Mouse (Mus musculus) neural tube, embryonic 10.5 days (tissue): ENCODE measurements around the gene Snx27.
A peak's percentile ranks its signal among the peaks of the same experiment; 100 is the strongest.

Experiments used
- DNase-seq: peaks from one replicate; pipeline ENCODE4 v3.0.0-alpha.2; 2017; ENCODE audit warnings: low spot score; ENCODE audit errors: extremely low spot score

The Snx27 gene

DNA sequence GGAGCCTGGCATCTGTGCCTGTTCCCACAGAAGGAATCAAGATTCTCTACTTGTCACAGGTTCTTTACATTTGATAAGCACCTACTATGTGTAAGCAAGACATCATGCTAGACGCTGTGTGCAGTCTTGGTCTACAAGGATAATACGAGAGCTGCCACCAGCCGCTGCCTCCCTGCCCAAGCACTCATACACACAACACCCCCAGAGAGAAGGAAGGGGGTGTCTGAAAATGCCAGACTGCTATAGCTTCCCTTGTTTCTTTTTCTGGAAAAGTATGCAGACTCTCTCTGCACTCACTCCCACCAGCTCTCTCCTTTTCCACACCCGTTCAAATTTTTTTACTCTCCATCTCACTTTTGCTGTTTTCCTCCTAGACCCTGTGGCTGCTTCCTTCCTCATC lies 105.1 kb downstream of the Snx27 start:
- DNase-seq = no peak

DNA sequence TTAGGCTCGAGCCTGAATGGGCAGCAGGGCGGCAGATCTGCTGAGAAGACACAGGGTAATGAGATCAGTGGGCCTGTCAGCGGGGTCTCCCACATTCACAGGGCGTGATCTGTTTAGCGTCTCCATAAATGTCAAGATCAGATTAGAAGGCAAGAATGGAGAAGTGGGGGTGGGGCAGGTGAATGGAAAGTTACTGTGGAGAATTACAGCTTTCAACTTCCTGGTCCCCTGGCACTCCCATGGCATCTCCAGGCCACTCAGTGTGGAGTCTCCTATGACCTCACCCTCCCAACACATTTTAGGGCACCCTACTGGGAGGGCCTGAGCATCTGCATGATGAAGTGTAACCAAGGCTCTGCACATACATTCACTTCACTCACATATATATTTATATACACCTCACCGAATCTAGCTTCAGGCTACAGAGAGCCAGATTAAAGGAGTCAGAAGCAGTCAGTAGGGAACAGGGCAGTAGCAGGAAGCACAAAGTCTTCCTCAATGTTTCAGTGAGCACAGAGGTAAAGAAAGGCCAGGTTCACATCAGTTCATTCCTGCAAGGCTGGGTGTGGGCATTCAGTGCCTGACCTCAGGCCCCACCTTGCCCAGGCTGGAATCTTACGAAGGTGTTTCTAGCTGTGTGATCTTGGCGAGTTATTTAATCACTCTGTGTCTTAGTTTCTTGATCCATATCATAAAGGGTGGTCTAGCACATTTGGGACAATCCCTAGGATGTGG lies 106.0 kb downstream of the Snx27 start:
- DNase-seq = no peak

DNA sequence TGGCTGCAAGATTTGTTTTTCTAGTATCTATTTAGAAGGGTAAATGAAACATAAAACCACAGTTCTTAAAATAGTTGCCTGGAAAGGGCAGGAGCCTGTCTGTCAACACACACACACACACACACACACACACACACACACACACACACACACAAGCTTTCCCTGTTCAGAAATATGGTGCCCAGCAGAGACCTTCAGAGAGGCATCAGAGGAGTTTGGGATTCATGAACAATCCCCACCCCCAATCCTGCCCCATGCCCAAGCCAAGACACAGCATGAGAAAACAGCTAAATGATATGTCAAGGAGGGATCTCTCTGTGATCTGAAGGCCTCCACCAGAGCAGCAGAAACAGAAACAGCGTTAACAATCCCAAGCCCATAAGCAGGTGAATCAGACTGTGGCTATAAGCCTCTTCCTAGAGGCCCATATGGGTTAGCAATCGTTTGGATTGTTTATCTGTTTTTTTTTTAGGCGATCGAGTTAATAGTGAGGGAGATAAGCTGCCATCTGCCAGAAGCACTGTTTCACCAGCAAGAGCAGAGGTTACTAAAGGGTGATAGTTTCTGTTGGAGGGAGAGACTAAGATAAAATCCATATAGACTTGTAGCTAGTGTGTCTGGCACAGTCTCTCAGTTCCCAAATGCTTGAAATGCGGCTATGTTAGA lies 108.8 kb downstream of the Snx27 start:
- no peak for DNase-seq

DNA sequence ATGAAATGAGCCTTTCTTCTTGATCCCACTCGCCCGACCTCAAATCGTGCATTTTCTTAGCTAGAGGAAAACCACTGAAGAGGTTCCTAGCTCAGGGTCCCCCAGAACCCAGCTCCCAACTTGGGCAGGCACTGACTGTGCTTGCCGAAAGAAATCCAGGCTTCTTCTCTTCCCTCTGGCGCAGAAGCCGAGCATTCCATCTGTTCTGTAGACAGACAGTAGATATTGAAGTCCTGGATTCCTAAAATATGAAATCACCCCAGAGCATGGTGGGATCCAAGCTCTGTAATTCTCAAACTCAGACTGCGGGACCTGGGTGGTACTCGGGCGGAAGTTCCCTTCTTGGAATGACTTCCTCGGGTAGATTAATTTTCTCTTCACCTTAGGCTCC lies 109.4 kb downstream of the Snx27 start:
- DNase-seq = no peak

DNA sequence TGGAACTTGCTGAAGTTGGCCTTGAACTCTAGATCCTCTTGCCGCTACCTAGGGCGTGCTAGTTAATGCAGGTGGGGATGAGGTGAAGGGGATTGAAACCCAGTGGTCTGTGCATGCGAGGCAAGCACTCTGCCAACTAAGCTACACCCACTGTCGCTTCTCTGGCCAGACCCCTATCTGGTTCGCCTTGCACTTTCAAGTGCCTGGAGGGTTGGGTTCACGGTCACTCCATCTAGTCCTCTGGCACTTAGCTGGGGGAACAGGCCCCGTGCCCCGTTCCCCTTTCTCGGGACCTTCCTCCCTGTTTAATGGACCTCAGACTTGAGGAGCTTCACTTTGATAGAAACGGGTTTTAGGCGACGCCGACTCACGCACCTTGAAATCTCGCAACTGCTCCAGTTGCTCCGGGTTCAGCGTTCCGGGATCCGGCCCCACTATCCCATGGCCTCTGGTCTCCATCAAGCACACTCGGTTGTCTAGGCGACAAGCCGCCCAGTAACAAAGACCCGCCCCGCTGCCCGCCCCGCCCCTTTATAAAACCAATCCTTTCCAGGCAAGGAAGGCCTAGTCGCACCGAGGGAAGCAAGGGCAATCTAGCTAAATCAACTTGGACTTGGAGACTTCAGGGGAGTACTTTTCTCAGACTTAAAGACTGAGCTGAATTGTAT lies 109.9 kb downstream of the Snx27 start:
- DNase-seq = peak; percentile 74

DNA sequence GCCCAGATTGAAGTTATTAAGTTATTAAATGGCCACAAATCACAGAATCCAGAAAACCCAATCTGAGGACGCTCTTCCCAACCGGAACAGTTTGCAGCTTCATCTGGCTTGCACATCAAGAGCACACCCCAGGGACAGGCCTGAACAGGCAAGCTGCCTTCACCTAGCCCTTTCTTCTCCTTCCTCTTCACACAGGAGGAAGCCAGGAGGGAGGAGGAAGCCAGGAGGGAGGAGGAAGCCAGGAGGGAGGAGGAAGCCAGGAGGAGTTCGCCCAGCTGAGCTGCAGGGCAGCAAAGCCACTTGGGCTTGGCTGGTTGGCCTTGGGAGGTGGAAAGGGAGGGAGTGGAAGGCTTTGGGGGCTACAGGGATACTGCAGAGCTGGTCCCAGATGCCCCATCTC lies 113.6 kb downstream of the Snx27 start:
- DNase-seq = no peak

DNA sequence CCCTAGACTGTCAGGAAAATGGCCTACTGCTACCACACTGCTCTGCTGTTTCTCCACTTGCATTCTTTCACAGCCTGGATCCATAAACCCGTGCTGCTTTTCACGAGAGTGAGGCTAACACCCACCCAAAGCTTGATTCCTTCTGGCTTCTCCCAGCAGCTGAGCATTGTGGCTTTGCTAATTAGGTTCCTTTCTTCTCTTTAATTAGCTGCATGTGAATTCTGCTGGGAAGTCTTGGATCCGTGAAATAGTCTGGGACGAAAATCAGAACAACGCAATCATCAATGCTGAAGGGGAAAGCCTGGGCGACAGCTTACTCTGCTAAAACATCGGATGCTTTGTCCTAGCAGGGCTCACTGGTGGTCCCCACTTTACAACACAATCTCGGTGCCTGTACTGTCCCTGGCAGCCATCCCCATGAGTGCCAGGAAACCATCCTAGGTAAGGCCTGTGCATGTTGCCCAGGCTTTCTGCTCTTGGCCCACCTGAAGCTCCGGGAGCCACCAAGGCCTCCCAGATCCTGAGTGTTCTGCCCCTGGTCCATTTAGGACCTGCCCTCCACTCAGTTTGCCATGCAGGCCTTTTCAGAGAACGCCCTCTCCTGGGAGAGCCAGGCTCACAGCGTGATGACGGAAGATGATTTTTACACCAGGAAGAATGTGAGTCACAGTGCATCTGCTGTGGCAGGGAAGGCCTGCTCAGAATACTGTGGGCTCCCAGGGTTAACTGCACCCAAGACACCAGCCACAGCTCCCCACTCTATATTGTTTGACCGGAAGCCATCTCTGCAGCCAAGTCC lies 116.7 kb downstream of the Snx27 start:
- no peak for DNase-seq

DNA sequence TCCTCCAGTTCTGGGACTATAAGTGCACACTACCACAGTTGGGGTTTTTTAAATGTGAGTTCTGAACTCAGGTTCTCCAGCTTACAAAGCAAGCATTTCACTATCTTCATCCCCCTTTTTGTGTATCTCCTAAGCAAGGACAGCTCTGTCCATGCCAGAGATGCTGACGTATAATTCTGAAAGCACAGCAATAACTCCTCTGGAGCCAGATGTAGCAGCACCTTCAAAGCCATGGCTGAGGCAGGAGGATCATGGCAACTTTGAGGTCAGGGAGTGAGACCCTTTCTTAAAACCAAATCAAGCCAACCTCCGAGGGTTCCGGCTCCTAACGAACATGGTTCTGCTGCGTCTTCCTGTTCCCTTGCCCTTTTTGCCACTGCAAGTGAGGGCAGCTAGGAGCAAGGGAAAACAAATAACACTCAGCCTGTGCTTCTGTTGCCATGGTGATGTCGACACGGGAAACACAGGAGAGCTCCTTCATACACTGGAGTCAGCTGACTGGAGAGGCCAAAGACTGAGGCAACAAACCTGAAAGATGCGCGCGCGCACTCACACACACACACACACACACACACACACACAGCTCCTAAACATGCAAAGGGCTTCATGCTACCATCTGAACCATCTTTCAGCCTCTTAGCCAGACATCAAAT lies 118.5 kb downstream of the Snx27 start:
- DNase-seq = no peak

DNA sequence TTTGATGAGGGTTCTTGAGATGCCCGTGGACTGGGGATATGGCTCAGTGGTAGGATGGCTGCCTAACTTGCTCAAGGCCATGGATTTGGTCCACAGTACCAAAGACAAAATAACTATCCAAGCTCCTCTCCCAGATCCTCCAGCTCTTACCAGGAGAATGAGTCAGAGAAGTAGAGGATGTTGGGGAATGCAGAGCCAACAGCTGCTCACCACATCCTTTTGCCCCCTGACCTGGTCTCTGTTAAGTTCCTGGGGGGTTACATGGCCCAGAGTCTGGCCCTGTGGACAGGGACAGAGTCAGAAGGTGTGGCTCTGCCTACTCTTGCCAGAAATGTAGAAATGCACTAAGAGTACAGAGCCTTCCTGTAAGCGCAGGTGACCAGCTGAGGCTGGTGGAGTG lies 122.7 kb downstream of the Snx27 start:
- DNase-seq = no peak

DNA sequence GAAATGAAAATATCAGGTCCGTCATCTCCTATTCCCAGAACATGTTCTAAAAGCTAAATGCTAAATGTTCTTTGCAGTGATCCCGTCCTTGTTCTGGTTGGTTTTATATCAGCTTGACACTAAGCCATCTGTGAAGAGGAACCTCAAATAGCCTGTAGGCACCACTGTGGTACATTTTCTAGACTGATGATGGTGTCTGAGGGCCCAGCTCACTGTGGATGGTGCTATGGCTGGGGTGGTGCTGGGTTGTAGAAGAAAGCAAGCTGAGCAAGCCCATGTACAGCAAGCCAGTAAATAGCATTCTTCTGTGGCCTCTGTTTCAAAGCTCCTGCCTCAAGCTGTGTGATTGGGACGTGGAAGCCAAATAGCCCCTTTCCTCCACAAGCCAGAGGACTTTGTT lies 125.5 kb downstream of the Snx27 start:
- no peak for DNase-seq

DNA sequence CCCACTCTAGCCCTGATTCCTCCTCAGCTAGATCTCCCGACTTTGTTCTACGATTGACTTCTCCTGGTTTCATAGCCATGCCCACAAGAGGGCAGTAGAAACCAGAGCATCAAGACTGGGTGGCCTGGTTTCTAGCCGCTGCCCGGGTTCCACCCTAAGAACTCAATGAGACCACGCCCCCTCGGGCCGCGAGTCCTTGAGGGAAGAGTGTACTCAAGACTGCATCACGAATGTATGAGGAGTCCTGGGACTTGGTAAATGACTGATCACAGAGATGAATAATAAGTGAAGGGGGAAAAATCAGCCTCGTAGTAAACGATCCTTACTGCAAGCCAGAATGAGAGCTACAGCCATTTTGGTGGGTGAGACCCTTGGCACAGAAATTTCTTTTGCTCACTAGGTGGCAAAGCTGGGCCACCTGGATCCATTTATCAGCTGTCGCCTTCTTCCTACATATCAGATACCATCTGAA lies 126.0 kb downstream of the Snx27 start:
- DNase-seq = peak; percentile 86

DNA sequence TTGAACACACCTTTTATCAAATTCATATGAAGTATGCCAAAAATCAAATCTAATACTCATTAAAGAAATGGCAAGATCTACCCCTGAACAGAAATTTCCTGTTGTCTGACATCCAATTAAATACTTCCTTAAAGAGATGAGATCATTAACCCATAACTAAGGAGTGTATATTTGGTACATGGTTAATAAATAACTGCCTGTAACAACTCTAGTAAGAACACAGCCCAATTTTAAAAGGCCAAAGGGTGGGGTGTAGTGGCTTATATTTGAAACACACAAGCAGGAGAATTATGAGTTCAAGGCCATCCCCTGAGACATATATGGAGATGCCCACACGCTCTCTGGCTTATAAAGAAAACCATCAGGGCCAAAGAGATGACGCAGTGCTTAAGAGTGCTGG lies 133.1 kb downstream of the Snx27 start:
- DNase-seq = no peak
